In genomic region chr6:138421931-138422531, GRCm38 (mm10) we compare ENCODE assay signal across 9 mouse cellular contexts.
DNase-seq lines count a peak whose midpoint lies in the region; ATAC-seq and TF ChIP-seq lines count a peak whose summit lies in the region.
"Had no signal": no experiment of that assay in that cellular context is flagged by ENCODE, and none has a peak within 500 bp of the region (broad histone marks: within the 10 kb centered on the region; RNA-seq: fewer than 3 reads in every experiment).

No protein-coding gene starts in this region.

- no peak for DNase-seq in lung, postnatal 0 days (ENCODE audit: low spot score)
- DNase-seq in lung, postnatal 14 days, result no peak
- DNase-seq in limb, embryonic 14.5 days (ENCODE audit: low spot score), result no peak
- DNase-seq in gastrocnemius, adult 18-20 months (ENCODE audit: low spot score), result no peak
- DNase-seq in adrenal gland, postnatal 4 days (ENCODE audit: low spot score in 2 of 2), result no peak
- no peak for DNase-seq in layer of hippocampus, adult 9-10 months (ENCODE audit: low spot score)
- DNase-seq: thymus, postnatal 4 days had no signal

- H3K4me3 ChIP-seq in lung, postnatal 0 days (ENCODE audit: low read depth, low read length), result peak overlapping the region; percentile 16
- peak overlapping the region; percentile 51 for H3K4me3 ChIP-seq in forebrain, embryonic 12.5 days (replicated peaks)
- peak overlapping the region; percentile 36 for H3K4me3 ChIP-seq in limb, embryonic 14.5 days (replicated peaks; ENCODE audit: low read length)
- H3K4me3 ChIP-seq in small intestine, adult 2 months (ENCODE audit: low read depth, low read length), result peak overlapping the region; percentile 52

- WGBS in lung, postnatal 0 days, result 2% methylated on average over 24 of the region's 24 CpGs
- 1% methylated on average over 24 of the region's 24 CpGs for WGBS in forebrain, embryonic 12.5 days
- WGBS in limb, embryonic 14.5 days, result under 1% methylated on average over 24 of the region's 24 CpGs
- 3% methylated on average over 24 of the region's 24 CpGs for WGBS in small intestine, adult 2 months

- TF ChIP-seq POLR2A in limb, embryonic 14.5 days (IDR thresholded peaks at IDR 0.05; ENCODE audit: borderline replicate concordance, extremely low read depth, insufficient read depth, insufficient read length), result no peak
- no peak for TF ChIP-seq POLR2A in small intestine, adult 2 months (IDR thresholded peaks at IDR 0.05; ENCODE audit: low read depth, low read length)

- ATAC-seq in lung, postnatal 0 days, result no peak
- ATAC-seq in forebrain, embryonic 12.5 days (ENCODE audit: low FRiP score), result no peak
- no peak for ATAC-seq in limb, embryonic 14.5 days (ENCODE audit: low FRiP score, low read depth)

- TF ChIP-seq CTCF in lung, postnatal 0 days (IDR thresholded peaks at IDR 0.05), result no peak
- TF ChIP-seq CTCF in small intestine, adult 2 months (IDR thresholded peaks at IDR 0.05; ENCODE audit: extremely low read depth, insufficient read length, insufficient replicate concordance, low read depth, low read length), result no peak

- no peaks in the 10 kb centered on the region for H3K9me3 ChIP-seq in lung, postnatal 0 days (ENCODE audit: low read length)
- no peaks in the 10 kb centered on the region for H3K9me3 ChIP-seq in forebrain, embryonic 12.5 days
- H3K9me3 ChIP-seq in limb, embryonic 14.5 days (ENCODE audit: control insufficient read depth, low read length), result no peaks in the 10 kb centered on the region

- peak overlapping the region; percentile 47 for H3K4me2 ChIP-seq in lung, postnatal 0 days (replicated peaks; ENCODE audit: low read depth, low read length)
- H3K4me2 ChIP-seq in forebrain, embryonic 12.5 days, result peak overlapping the region; percentile 63
- peak overlapping the region; percentile 62 for H3K4me2 ChIP-seq in limb, embryonic 14.5 days (replicated peaks; ENCODE audit: low read depth, low read length, severe bottlenecking)

- H3K27ac ChIP-seq in lung, postnatal 0 days (ENCODE audit: low read length), result no peak overlapping the region
- peak overlapping the region; percentile 97 for H3K27ac ChIP-seq in forebrain, embryonic 12.5 days
- H3K27ac ChIP-seq in limb, embryonic 14.5 days (replicated peaks; ENCODE audit: low read depth, low read length), result no peak overlapping the region
- H3K27ac ChIP-seq in small intestine, adult 2 months (ENCODE audit: insufficient read depth, low read depth, low read length), result no peak overlapping the region

- H3K9ac ChIP-seq in lung, postnatal 0 days (replicated peaks; ENCODE audit: low read depth), result no peak overlapping the region
- peak overlapping the region; percentile 64 for H3K9ac ChIP-seq in forebrain, embryonic 12.5 days
- no peak overlapping the region for H3K9ac ChIP-seq in limb, embryonic 14.5 days (ENCODE audit: low read depth, low read length, severe bottlenecking)

- no peaks in the 10 kb centered on the region for H3K36me3 ChIP-seq in lung, postnatal 0 days (ENCODE audit: insufficient read depth, low read length)
- H3K36me3 ChIP-seq in forebrain, embryonic 12.5 days (replicated peaks), result no peaks in the 10 kb centered on the region
- no peaks in the 10 kb centered on the region for H3K36me3 ChIP-seq in limb, embryonic 14.5 days (ENCODE audit: control insufficient read depth, insufficient read depth, low read length)
- H3K36me3 ChIP-seq in small intestine, adult 2 months (ENCODE audit: control insufficient read depth, insufficient read depth, low read length), result no peaks in the 10 kb centered on the region

- H3K27me3 ChIP-seq in lung, postnatal 0 days (replicated peaks; ENCODE audit: insufficient read depth, low read length), result no peaks in the 10 kb centered on the region
- H3K27me3 ChIP-seq in forebrain, embryonic 12.5 days, result 0 out of 2 replicates have a peak, but pooled peaks cover 7% of the 10 kb centered on the region
- H3K27me3 ChIP-seq in limb, embryonic 14.5 days (ENCODE audit: control insufficient read depth, insufficient read depth, low read length), result peaks cover 24% of the 10 kb centered on the region
- no peaks in the 10 kb centered on the region for H3K27me3 ChIP-seq in small intestine, adult 2 months (ENCODE audit: control insufficient read depth, insufficient read depth, low read length)

- TF ChIP-seq EP300 in lung, postnatal 0 days (IDR thresholded peaks at IDR 0.05), result no peak

- 0 out of 2 replicates have a peak, but pooled peaks cover 2% of the 10 kb centered on the region for H3K4me1 ChIP-seq in lung, postnatal 0 days (ENCODE audit: insufficient read depth, low read depth, low read length)
- H3K4me1 ChIP-seq in forebrain, embryonic 12.5 days, result peaks cover 69% of the 10 kb centered on the region
- H3K4me1 ChIP-seq in limb, embryonic 14.5 days (ENCODE audit: control insufficient read depth, insufficient read depth, low read length), result peaks cover 12% of the 10 kb centered on the region
- H3K4me1 ChIP-seq in small intestine, adult 2 months (ENCODE audit: control insufficient read depth, insufficient read depth, insufficient read length, low read length), result peaks cover 5% of the 10 kb centered on the region; the same call in 1 of the 2 replicates
